Mouse (Mus musculus) embryonic facial prominence, embryonic 12.5 days (tissue): ENCODE data around the gene Rnf111. TPM values are rescaled to one million over a fixed set of nuclear protein-coding genes. Genes with fewer than 3 reads are reported as not detected.
A peak's percentile ranks its signal among the peaks of the same experiment; 100 is the strongest.

Source experiments
- ATAC-seq: fragments of 200-750 bp; cut with Nextera tagmentation; 2 replicates; pipeline ENCODE4 v1.8.0; 2017; ENCODE audit not compliant: insufficient number of reproducible peaks, insufficient read depth, low FRiP score, low TSS enrichment
- H3K27ac ChIP-seq: fragments of 300-500 bp; sonication (generic); 2 replicates; pipeline ENCODE4 v1.5.1; 2016; ENCODE audit warnings: mild to moderate bottlenecking
- H3K27me3 ChIP-seq: fragments of 300-500 bp; sonication (generic); 2 replicates; pipeline ENCODE4 v1.6.1; 2016; ENCODE audit warnings: mild to moderate bottlenecking, moderate library complexity
- H3K36me3 ChIP-seq: fragments of 300-500 bp; sonication (generic); 2 replicates; pipeline ENCODE4 v1.6.1; 2016; ENCODE audit warnings: mild to moderate bottlenecking
- H3K4me1 ChIP-seq: fragments of 300-500 bp; sonication (generic); 2 replicates; pipeline ENCODE4 v1.6.1; 2016
- H3K4me2 ChIP-seq: fragments of 300-500 bp; sonication (generic); replicated peaks from 2 replicates; pipeline ENCODE4 v1.6.1; 2016; ENCODE audit warnings: mild to moderate bottlenecking, moderate library complexity
- H3K4me3 ChIP-seq: fragments of 300-500 bp; sonication (generic); 2 replicates; pipeline ENCODE4 v1.5.1; 2016; ENCODE audit warnings: mild to moderate bottlenecking
- H3K9ac ChIP-seq: fragments of 300-500 bp; sonication (generic); 2 replicates; pipeline ENCODE4 v1.6.1; 2016; ENCODE audit warnings: mild to moderate bottlenecking, moderate library complexity
- H3K9me3 ChIP-seq: fragments of 300-500 bp; sonication (generic); 2 replicates; pipeline ENCODE4 v1.6.1; 2016; ENCODE audit warnings: mild to moderate bottlenecking, moderate library complexity
- WGBS: fragments of 180-500 bp; shearing (Covaris S2); methylation state at CpG from one replicate; pipeline ENCODE4 v1.1.7; 2016; 5-methylcytosine and 5-hydroxymethylcytosine counted together
- polyA plus RNA-seq: library from polyadenylated mRNA; unstranded; fragments of >200 nt; fragmentation: Nextera tagmentation; extraction: Ambion mirVana; gene quantifications from 2 replicates; pipeline ENCODE4 v1.2.1, GENCODE M21; 2016

The Rnf111 gene
- polyA plus RNA-seq, 1 experiment from 2014 or later: 33.0 TPM

GRCm38 (mm10) chr9:70421257-70422056 lies 82.1 kb downstream of the Rnf111 start, which contains the start of gene Ccnb2:
Ccnb2 (minus strand) TSS chr9:70421547.
- H3K4me1 ChIP-seq: peaks cover 7% of the 10 kb centered on the region; the same call in 1 of the 2 replicates
- peak; percentile 92 for ATAC-seq
- H3K27ac ChIP-seq: peak within 1 kb of the TSS; percentile 73; the same call in 1 of the 2 replicates

GRCm38 (mm10) chr9:70416412-70416811 lies 87.1 kb downstream of the Rnf111 start:
- H3K4me3 ChIP-seq: no peak overlapping the region
- no peak overlapping the region for H3K9ac ChIP-seq
- 0 out of 2 replicates have a peak, but pooled peaks cover 3% of the 10 kb centered on the region for H3K4me1 ChIP-seq
- peaks cover 64% of the 10 kb centered on the region for H3K36me3 ChIP-seq
- no peak overlapping the region for H3K4me2 ChIP-seq
- WGBS: 79% methylated on average over 3 of the region's 3 CpGs
- ATAC-seq: no peak
- no peaks in the 10 kb centered on the region for H3K9me3 ChIP-seq
- H3K27ac ChIP-seq: no peak overlapping the region
- no peaks in the 10 kb centered on the region for H3K27me3 ChIP-seq

More at GRCm38 (mm10) chr9:70421257-70422056, 82.1 kb downstream of the Rnf111 start, which contains the start of gene Ccnb2:
- Histone ChIP-seq H3K4me3 (peak within 1 kb of the TSS; percentile 73), H3K36me3 (peaks cover 38% of the 10 kb centered on the region), H3K9me3 (no peaks in the 10 kb centered on the region), H3K4me2 (peak within 1 kb of the TSS; percentile 83), H3K27me3 (no peaks in the 10 kb centered on the region), H3K9ac (peak within 1 kb of the TSS; percentile 75)
- WGBS: 4% methylated on average over 45 of the region's 45 CpGs

- no peak overlapping the region for H3K9ac ChIP-seq
- H3K27ac ChIP-seq: no peak overlapping the region
- H3K36me3 ChIP-seq: peaks cover 89% of the 10 kb centered on the region
- H3K9me3 ChIP-seq: no peaks in the 10 kb centered on the region
- no peaks in the 10 kb centered on the region for H3K27me3 ChIP-seq
- 94% methylated on average over 7 of the region's 7 CpGs for WGBS
- ATAC-seq: no peak
- no peak overlapping the region for H3K4me3 ChIP-seq
- H3K4me1 ChIP-seq: no peaks in the 10 kb centered on the region
- H3K4me2 ChIP-seq: no peak overlapping the region
These were observed 90.5 kb downstream of the Rnf111 start for GRCm38 (mm10) chr9:70413038-70413437.

- peaks cover 92% of the 10 kb centered on the region for H3K36me3 ChIP-seq
- ATAC-seq: no peak
These were observed 92.9 kb downstream of the Rnf111 start for GRCm38 (mm10) chr9:70410668-70411067.

GRCm38 (mm10) chr9:70409743-70410142 lies 93.8 kb downstream of the Rnf111 start:
- H3K9ac ChIP-seq: no peak overlapping the region
- no peak overlapping the region for H3K4me2 ChIP-seq
- peaks cover 88% of the 10 kb centered on the region for H3K36me3 ChIP-seq
- ATAC-seq: no peak
- no peak overlapping the region for H3K27ac ChIP-seq
- no peaks in the 10 kb centered on the region for H3K4me1 ChIP-seq
- no peaks in the 10 kb centered on the region for H3K9me3 ChIP-seq
- 93% methylated on average over 8 of the region's 8 CpGs for WGBS
- no peak overlapping the region for H3K4me3 ChIP-seq
- no peaks in the 10 kb centered on the region for H3K27me3 ChIP-seq

More at GRCm38 (mm10) chr9:70410668-70411067, 92.9 kb downstream of the Rnf111 start:
- no peak overlapping the region for H3K4me3 ChIP-seq
- no peaks in the 10 kb centered on the region for H3K27me3 ChIP-seq
- H3K4me2 ChIP-seq: no peak overlapping the region
- WGBS: 49% methylated on average over 11 of the region's 11 CpGs
- H3K27ac ChIP-seq: no peak overlapping the region
- no peak overlapping the region for H3K9ac ChIP-seq
- no peaks in the 10 kb centered on the region for H3K4me1 ChIP-seq
- H3K9me3 ChIP-seq: no peaks in the 10 kb centered on the region

- 91% methylated on average over 3 of the region's 3 CpGs for WGBS
- H3K4me3 ChIP-seq: no peak overlapping the region
These were observed 94.7 kb downstream of the Rnf111 start for GRCm38 (mm10) chr9:70408791-70409190.

GRCm38 (mm10) chr9:70406596-70406995 lies 96.9 kb downstream of the Rnf111 start:
- 92% methylated on average over 3 of the region's 3 CpGs for WGBS
- Histone ChIP-seq H3K27ac (no peak overlapping the region), H3K27me3 (no peaks in the 10 kb centered on the region), H3K36me3 (peaks cover 60% of the 10 kb centered on the region), H3K9ac (no peak overlapping the region), H3K4me3 (no peak overlapping the region), H3K4me1 (no peaks in the 10 kb centered on the region), H3K4me2 (no peak overlapping the region), H3K9me3 (no peaks in the 10 kb centered on the region)
- no peak for ATAC-seq

More at GRCm38 (mm10) chr9:70408791-70409190, 94.7 kb downstream of the Rnf111 start:
- peaks cover 80% of the 10 kb centered on the region for H3K36me3 ChIP-seq
- H3K27ac ChIP-seq: no peak overlapping the region
- no peaks in the 10 kb centered on the region for H3K4me1 ChIP-seq
- H3K9ac ChIP-seq: no peak overlapping the region
- H3K9me3 ChIP-seq: no peaks in the 10 kb centered on the region
- H3K27me3 ChIP-seq: no peaks in the 10 kb centered on the region
- no peak overlapping the region for H3K4me2 ChIP-seq
- no peak for ATAC-seq

- no peaks in the 10 kb centered on the region for H3K9me3 ChIP-seq
- ATAC-seq: no peak
- peaks cover 31% of the 10 kb centered on the region; the same call in 1 of the 2 replicates for H3K36me3 ChIP-seq
- H3K4me2 ChIP-seq: no peak overlapping the region
- H3K4me1 ChIP-seq: no peaks in the 10 kb centered on the region
- no peak overlapping the region for H3K27ac ChIP-seq
- H3K27me3 ChIP-seq: no peaks in the 10 kb centered on the region
- H3K4me3 ChIP-seq: no peak overlapping the region
- 93% methylated on average over 8 of the region's 8 CpGs for WGBS
- no peak overlapping the region for H3K9ac ChIP-seq
These were observed 101.5 kb downstream of the Rnf111 start for GRCm38 (mm10) chr9:70401937-70402539.

GRCm38 (mm10) chr9:70396083-70396482 lies 107.4 kb downstream of the Rnf111 start:
- ATAC-seq: no peak
- no peaks in the 10 kb centered on the region for H3K9me3 ChIP-seq
- 81% methylated on average over 2 of the region's 2 CpGs for WGBS

GRCm38 (mm10) chr9:70395617-70396016 lies 107.9 kb downstream of the Rnf111 start:
- H3K4me1 ChIP-seq: no peaks in the 10 kb centered on the region
- no peak for ATAC-seq
- H3K27ac ChIP-seq: no peak overlapping the region
- H3K4me3 ChIP-seq: no peak overlapping the region
- H3K27me3 ChIP-seq: no peaks in the 10 kb centered on the region
- H3K9me3 ChIP-seq: no peaks in the 10 kb centered on the region
- H3K4me2 ChIP-seq: no peak overlapping the region
- H3K36me3 ChIP-seq: peaks cover 16% of the 10 kb centered on the region
- WGBS: 86% methylated on average over 12 of the region's 12 CpGs
- no peak overlapping the region for H3K9ac ChIP-seq

More at GRCm38 (mm10) chr9:70396083-70396482, 107.4 kb downstream of the Rnf111 start:
- no peak overlapping the region for H3K4me3 ChIP-seq
- H3K27ac ChIP-seq: no peak overlapping the region
- peaks cover 19% of the 10 kb centered on the region for H3K36me3 ChIP-seq
- no peak overlapping the region for H3K9ac ChIP-seq
- H3K27me3 ChIP-seq: no peaks in the 10 kb centered on the region
- no peak overlapping the region for H3K4me2 ChIP-seq
- H3K4me1 ChIP-seq: no peaks in the 10 kb centered on the region

GRCm38 (mm10) chr9:70392563-70392907 lies 111.0 kb downstream of the Rnf111 start:
- 28% methylated on average over 6 of the region's 6 CpGs for WGBS
- peaks cover 6% of the 10 kb centered on the region for H3K36me3 ChIP-seq

More at GRCm38 (mm10) chr9:70392563-70392907, 111.0 kb downstream of the Rnf111 start:
- Histone ChIP-seq H3K9ac (no peak overlapping the region), H3K27me3 (no peaks in the 10 kb centered on the region), H3K4me1 (no peaks in the 10 kb centered on the region), H3K9me3 (no peaks in the 10 kb centered on the region), H3K4me3 (no peak overlapping the region), H3K27ac (no peak overlapping the region), H3K4me2 (no peak overlapping the region)
- no peak for ATAC-seq
